Mouse (Mus musculus): ENCODE measurements around the gene Erich2. TPM values are rescaled to one million over a fixed set of nuclear protein-coding genes. Genes with fewer than 3 reads are reported as not detected.

The Erich2 gene
- polyA plus RNA-seq, 1 experiment: not detected

DNA sequence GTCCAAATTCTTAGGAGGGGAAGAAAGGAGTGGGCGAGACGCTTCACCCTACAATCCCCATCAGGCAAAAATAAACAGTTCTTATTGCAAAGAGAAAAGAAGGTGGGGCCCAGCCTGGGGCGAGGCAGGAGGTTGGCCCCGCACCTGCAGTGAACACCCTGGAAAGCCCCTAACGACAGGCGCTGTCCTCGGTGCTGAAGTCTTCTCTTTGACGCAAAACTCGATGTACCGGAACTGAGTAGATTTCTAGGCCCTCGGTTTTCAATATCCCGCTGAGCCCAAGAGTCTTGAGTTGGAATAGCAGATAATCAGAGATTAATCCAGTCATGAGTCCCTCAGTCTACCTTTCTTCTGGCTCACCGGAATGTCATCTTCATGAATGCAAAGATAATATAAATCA is 50.9 kb downstream of the Erich2 start:
- Histone ChIP-seq H3K27ac (ENCODE audit: insufficient read depth, low read depth, low read length) (peak overlapping the region; percentile 90), H3K4me3 (ENCODE audit: insufficient read depth, low read depth, low read length) (peak overlapping the region; percentile 37), H3K4me1 (ENCODE audit: control insufficient read depth, insufficient read depth, low read length) (peaks cover 19% of the 10 kb centered on the region)
- 8% methylated on average over 13 of the region's 13 CpGs for WGBS
- TF ChIP-seq POLR2A (IDR thresholded peaks at IDR 0.05; ENCODE audit: insufficient read depth, low read depth, low read length) (no peak), CTCF (IDR thresholded peaks at IDR 0.05; ENCODE audit: insufficient read depth, low read depth, low read length) (no peak)

DNA sequence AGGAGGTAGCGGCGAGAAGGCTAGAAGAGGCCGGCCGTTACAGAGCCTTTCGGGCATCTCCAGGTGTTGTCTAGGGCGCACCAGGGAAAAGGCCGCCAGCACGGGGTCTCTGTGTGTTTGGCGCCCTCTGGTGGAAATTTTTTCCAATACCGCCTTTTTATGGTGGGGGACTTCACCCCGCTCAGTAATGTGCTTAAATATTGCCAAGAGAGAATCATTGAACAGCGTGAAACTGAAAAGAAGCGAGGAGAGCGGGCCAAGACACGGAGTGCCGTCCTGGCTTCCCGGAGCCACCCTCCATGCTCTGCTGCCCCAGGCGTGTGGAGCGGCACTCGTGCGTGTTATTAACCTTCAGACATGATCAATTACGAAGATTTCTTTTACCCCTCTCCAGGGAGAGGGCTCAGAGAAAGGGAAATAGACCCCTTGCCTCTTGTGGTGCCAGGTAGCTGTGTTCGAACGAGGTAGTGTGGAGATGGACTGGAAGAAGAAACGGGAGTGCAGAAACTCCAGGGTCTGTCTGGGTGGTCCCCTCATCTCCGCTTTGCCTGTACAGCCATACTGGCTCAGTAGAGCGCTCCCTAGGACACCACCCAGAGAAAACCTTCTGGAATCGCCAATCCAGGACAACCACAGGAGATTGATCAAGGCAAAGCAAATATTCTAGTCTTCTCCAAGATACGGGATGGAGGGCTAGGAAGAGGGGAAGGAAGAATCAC is 52.6 kb downstream of the Erich2 start:
- Histone ChIP-seq H3K27ac (ENCODE audit: insufficient read depth, low read depth, low read length) (peak overlapping the region; percentile 100), H3K4me1 (ENCODE audit: control insufficient read depth, insufficient read depth, low read length) (peaks cover 13% of the 10 kb centered on the region), H3K4me3 (ENCODE audit: insufficient read depth, low read depth, low read length) (peak overlapping the region; percentile 96)
- WGBS: under 1% methylated on average over 29 of the region's 29 CpGs
- peak; percentile 73 for TF ChIP-seq CTCF (IDR thresholded peaks at IDR 0.05; ENCODE audit: insufficient read depth, low read depth, low read length)
- TF ChIP-seq POLR2A (IDR thresholded peaks at IDR 0.05; ENCODE audit: insufficient read depth, low read depth, low read length): no peak; the same call in 1 of the 2 replicates

DNA sequence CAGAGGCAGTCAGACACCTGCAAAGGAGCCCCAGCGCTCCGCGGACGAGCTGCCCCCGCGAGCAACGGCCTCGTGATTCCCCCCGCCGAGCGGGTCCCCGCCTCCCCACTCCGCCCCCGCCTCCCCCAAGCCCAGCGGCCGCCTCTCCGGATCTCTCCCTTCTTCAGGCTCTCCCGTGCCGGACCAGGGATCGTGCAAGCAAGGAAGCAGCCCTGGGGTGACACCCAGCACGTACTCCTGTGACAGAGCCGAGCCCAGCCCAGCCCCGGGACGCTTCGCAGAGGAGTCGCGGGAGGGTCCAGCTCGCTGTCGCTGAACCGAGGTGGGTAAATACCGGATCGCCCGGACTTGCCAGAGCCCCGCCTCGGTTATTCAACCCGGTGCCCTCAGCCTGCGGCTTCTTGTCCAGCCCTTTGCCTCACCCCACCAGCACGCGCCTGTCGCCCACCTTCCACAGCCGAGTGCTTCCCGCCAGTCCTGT is 53.4 kb downstream of the Erich2 start:
- TF ChIP-seq POLR2A (IDR thresholded peaks at IDR 0.05; ENCODE audit: insufficient read depth, low read depth, low read length) (peak; percentile 40; the same call in 1 of the 2 replicates), CTCF (IDR thresholded peaks at IDR 0.05; ENCODE audit: insufficient read depth, low read depth, low read length) (no peak)
- WGBS: under 1% methylated on average over 40 of the region's 42 CpGs
- peak overlapping the region; percentile 96 for H3K4me3 ChIP-seq (ENCODE audit: insufficient read depth, low read depth, low read length)
- H3K27ac ChIP-seq (ENCODE audit: insufficient read depth, low read depth, low read length): peak overlapping the region; percentile 100
- H3K4me1 ChIP-seq (ENCODE audit: control insufficient read depth, insufficient read depth, low read length): peaks cover 9% of the 10 kb centered on the region

GRCm38 (mm10) chr2:70562611-70562980 is 54.0 kb downstream of the Erich2 start:
- H3K4me1 ChIP-seq (ENCODE audit: control insufficient read depth, insufficient read depth, low read length): peaks cover 9% of the 10 kb centered on the region
- TF ChIP-seq POLR2A (IDR thresholded peaks at IDR 0.05; ENCODE audit: insufficient read depth, low read depth, low read length) (no peak), CTCF (IDR thresholded peaks at IDR 0.05; ENCODE audit: insufficient read depth, low read depth, low read length) (no peak)
- peak overlapping the region; percentile 100 for H3K27ac ChIP-seq (ENCODE audit: insufficient read depth, low read depth, low read length)
- WGBS: under 1% methylated on average over 34 of the region's 34 CpGs
- H3K4me3 ChIP-seq (ENCODE audit: insufficient read depth, low read depth, low read length): peak overlapping the region; percentile 96

DNA sequence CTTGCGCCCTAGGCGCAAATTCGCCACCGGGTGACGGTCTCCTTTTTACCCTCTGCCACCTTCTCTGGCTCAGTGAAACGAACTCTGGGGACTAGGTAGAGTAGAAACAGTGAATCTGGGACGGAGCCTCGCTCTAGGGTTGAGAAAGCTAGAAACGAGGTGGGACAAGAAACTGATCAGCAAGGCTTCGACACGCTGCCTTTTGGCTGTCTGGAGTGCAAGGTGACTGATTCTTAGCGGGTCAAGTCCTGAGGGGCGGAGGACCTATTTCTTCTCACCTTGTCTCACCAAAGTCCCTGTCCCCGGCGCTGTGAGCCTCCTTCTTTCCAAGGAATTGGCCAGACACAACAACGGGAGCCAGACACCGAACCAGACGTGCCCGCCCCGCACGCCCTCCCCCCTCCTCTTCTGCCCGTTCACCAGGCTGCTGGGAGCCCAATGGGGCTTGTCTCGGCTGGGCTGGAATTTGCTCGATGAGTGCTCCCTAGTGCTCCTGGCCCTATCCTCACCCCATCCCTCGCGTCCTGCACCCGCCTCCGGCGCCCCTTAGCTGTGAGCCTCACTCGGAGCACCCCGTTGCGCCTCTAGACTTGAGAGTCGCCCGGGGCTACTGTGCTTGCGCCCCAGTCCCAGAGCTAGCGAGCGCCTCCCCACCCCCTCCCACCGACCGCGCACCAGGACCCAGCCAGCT is 54.5 kb downstream of the Erich2 start:
- TF ChIP-seq CTCF (IDR thresholded peaks at IDR 0.05; ENCODE audit: insufficient read depth, low read depth, low read length) (no peak), POLR2A (IDR thresholded peaks at IDR 0.05; ENCODE audit: insufficient read depth, low read depth, low read length) (peak; percentile 32; the same call in 1 of the 2 replicates)
- Histone ChIP-seq H3K4me3 (ENCODE audit: insufficient read depth, low read depth, low read length) (peak overlapping the region; percentile 96), H3K27ac (ENCODE audit: insufficient read depth, low read depth, low read length) (peak overlapping the region; percentile 100)

GRCm38 (mm10) chr2:70563721-70564645 is 55.4 kb downstream of the Erich2 start:
- peak overlapping the region; percentile 100 for H3K27ac ChIP-seq (ENCODE audit: insufficient read depth, low read depth, low read length)
- H3K4me1 ChIP-seq (ENCODE audit: control insufficient read depth, insufficient read depth, low read length): peaks cover 19% of the 10 kb centered on the region
- H3K4me3 ChIP-seq (ENCODE audit: insufficient read depth, low read depth, low read length): peak overlapping the region; percentile 96
- TF ChIP-seq CTCF (IDR thresholded peaks at IDR 0.05; ENCODE audit: insufficient read depth, low read depth, low read length) (no peak), POLR2A (IDR thresholded peaks at IDR 0.05; ENCODE audit: insufficient read depth, low read depth, low read length) (peak; percentile 66)
- under 1% methylated on average over 38 of the region's 38 CpGs for WGBS

More for the DNA sequence above, 54.5 kb downstream of the Erich2 start:
- H3K4me1 ChIP-seq (ENCODE audit: control insufficient read depth, insufficient read depth, low read length): peaks cover 14% of the 10 kb centered on the region
- under 1% methylated on average over 39 of the region's 40 CpGs for WGBS

DNA sequence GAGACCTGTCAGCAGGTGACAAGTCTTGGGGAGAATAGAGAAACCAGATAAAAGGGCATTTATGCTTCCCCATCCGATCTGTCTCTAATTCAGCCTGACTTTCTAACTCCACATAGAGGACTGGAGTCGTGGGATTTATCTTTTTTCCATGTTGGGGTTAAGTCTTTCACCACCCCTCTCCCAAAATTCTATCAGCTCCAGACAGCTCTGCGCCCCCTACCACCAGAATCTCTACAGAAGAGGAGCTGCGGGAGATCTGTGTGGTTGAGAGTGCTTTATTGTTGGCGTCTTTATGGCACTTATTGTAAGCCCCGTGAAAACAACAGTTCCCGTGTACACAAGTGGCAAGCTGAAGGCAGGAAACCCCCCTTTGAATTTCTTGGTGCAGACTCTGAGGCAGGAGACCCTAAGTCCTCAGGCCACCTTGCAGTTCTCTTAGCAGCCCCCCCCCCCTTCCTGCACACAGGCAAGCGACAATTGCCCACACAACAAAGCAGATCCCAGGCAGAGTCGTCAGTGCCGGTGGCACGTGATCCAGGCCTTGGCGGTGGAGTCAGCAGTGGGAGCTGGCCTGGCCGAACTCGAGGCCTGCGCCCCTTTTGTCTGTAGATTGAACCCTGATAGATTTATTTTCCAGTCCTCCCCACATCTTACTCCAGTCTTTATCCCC is 56.2 kb downstream of the Erich2 start:
- peak overlapping the region; percentile 97 for H3K27ac ChIP-seq (ENCODE audit: insufficient read depth, low read depth, low read length)
- 3% methylated on average over 15 of the region's 15 CpGs for WGBS
- H3K4me3 ChIP-seq (ENCODE audit: insufficient read depth, low read depth, low read length): peak overlapping the region; percentile 96
- no peak for TF ChIP-seq POLR2A (IDR thresholded peaks at IDR 0.05; ENCODE audit: insufficient read depth, low read depth, low read length)
- no peak for TF ChIP-seq CTCF (IDR thresholded peaks at IDR 0.05; ENCODE audit: insufficient read depth, low read depth, low read length)
- H3K4me1 ChIP-seq (ENCODE audit: control insufficient read depth, insufficient read depth, low read length): peaks cover 16% of the 10 kb centered on the region

Measured in olfactory bulb, adult 2 months (tissue).